Mouse (Mus musculus) heart, embryonic 15.5 days (tissue): ENCODE measurements around the gene Olfr1321. TPM values are rescaled to one million over a fixed set of nuclear protein-coding genes. Genes with fewer than 3 reads are reported as not detected.

Experiments used
- ATAC-seq: fragments of 200-750 bp; cut with Nextera tagmentation; replicated peaks from 2 replicates; pipeline ENCODE4 v1.8.0; 2017; ENCODE audit warnings: low read depth, moderate TSS enrichment; ENCODE audit not compliant: insufficient number of reproducible peaks, insufficient read depth, low FRiP score
- H3K27ac ChIP-seq: fragments of 300-500 bp; sonication (generic); 2 replicates; pipeline ENCODE4 v1.5.1; 2015; ENCODE audit warnings: mild to moderate bottlenecking, inconsistent platforms
- H3K27me3 ChIP-seq: fragments of 300-500 bp; sonication (generic); 2 replicates; pipeline ENCODE4 v1.6.1; 2015; ENCODE audit warnings: inconsistent platforms
- H3K36me3 ChIP-seq: fragments of 300-500 bp; sonication (generic); 2 replicates; pipeline ENCODE4 v1.6.1; 2015; ENCODE audit warnings: mild to moderate bottlenecking, inconsistent platforms
- H3K4me1 ChIP-seq: fragments of 300-500 bp; sonication (generic); replicated peaks from 2 replicates; pipeline ENCODE4 v1.6.1; 2015; ENCODE audit warnings: inconsistent platforms
- H3K4me2 ChIP-seq: fragments of 300-500 bp; sonication (generic); 2 replicates; pipeline ENCODE4 v1.6.1; 2015; ENCODE audit warnings: inconsistent platforms, mild to moderate bottlenecking, moderate library complexity
- H3K4me3 ChIP-seq: fragments of 300-500 bp; sonication (generic); 2 replicates; pipeline ENCODE4 v1.5.1; 2015; ENCODE audit warnings: mild to moderate bottlenecking, inconsistent platforms
- H3K9ac ChIP-seq: fragments of 300-500 bp; sonication (generic); 2 replicates; pipeline ENCODE4 v1.6.1; 2015; ENCODE audit warnings: mild to moderate bottlenecking, inconsistent platforms
- H3K9me3 ChIP-seq: fragments of 300-500 bp; sonication (generic); replicated peaks from 2 replicates; pipeline ENCODE4 v1.6.1; 2016; ENCODE audit warnings: inconsistent platforms
- WGBS: fragments of 180-500 bp; shearing (Covaris S2); methylation state at CpG from one replicate; pipeline ENCODE4 v1.1.7; 2015; ENCODE audit warnings: mixed read lengths; 5-methylcytosine and 5-hydroxymethylcytosine counted together
- polyA plus RNA-seq: library from polyadenylated mRNA; unstranded; fragments of >200 nt; fragmentation: Nextera tagmentation; extraction: Ambion mirVana; gene quantifications from 2 replicates; pipeline ENCODE4 v1.2.1, GENCODE M21; 2015

Gene Olfr1321
- not detected in 2 replicates for polyA plus RNA-seq

DNA sequence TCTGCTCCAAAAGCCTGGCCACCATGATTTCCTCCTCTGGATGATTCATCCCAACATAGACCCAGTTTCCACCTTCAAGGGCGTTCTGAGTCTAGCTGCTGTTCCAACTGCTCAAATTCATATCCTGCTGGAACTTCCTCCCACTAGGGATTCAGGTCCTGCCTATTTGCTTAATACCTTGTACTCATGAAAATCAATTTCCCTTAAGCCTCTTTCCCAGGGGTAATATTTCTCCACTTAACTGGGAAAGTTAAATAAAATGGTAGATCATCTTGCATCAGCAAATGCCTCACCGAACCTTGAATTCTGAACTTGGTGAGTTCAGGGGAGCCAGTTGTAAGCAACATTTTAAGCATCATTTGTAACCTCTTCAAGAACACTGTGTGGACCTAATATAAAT lies at the start of gene Olfr1321:
Gene Olfr1321, minus strand, starts transcription at position 101 of the 400 bp plus-strand sequence.
- H3K4me2 ChIP-seq = no peak within 1 kb of the TSS
- H3K27me3 ChIP-seq = no peaks in the 10 kb centered on the region
- no peak within 1 kb of the TSS for H3K27ac ChIP-seq
- H3K36me3 ChIP-seq = no peaks in the 10 kb centered on the region
- no peak within 1 kb of the TSS for H3K4me3 ChIP-seq
- H3K4me1 ChIP-seq = no peaks in the 10 kb centered on the region
- H3K9me3 ChIP-seq = no peaks in the 10 kb centered on the region
- ATAC-seq = no peak
- WGBS = 68% methylated on average over 2 of the region's 2 CpGs
- no peak within 1 kb of the TSS for H3K9ac ChIP-seq

DNA sequence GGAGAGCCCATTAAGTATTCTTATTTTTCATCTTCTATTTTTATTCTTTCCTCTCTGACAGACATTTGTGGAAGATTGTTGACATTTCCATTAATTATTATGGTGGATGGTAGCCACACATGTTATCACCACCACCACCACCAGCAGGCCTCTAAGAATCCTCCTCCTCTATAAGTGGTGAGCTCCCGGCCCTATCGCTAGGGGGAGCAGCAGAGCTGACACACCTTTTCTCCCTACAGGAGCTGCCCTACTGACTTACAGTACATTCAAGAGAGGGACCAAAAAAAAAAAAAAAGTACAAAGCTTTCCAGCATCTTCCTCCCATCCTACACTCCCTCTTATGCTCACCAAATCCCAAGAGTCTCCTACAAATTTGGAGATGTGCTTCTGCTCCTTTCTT lies 36.0 kb upstream of the Olfr1321 start:
- Histone ChIP-seq H3K27ac (no peak overlapping the region), H3K4me3 (no peak overlapping the region), H3K9ac (no peak overlapping the region), H3K9me3 (no peaks in the 10 kb centered on the region), H3K4me2 (no peak overlapping the region), H3K4me1 (no peaks in the 10 kb centered on the region), H3K36me3 (no peaks in the 10 kb centered on the region), H3K27me3 (no peaks in the 10 kb centered on the region)
- no peak for ATAC-seq
- WGBS = 37% methylated on average over 2 of the region's 2 CpGs

DNA sequence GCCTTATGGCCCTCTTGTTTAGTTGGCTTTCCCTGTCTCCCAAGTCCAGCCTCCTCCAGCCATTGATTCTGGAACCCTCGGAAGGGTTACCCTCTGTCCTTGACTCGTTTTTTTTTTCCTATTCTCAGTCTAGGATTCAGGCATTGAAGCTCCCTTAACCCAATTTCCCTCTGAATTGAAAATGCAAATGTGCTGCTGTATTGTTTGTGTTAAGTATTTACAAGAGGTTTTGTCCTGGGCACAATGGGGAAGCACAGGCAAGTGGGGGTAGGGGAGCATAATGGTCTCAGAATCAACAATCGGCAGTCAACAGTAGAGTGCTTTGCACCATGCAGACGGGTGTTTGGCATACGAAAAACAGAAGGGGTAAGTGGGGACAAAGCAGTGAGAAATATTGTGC lies 10.3 kb upstream of the Olfr1321 start:
- Histone ChIP-seq H3K4me3 (no peak overlapping the region), H3K9me3 (no peaks in the 10 kb centered on the region), H3K4me2 (no peak overlapping the region), H3K27me3 (no peaks in the 10 kb centered on the region), H3K4me1 (no peaks in the 10 kb centered on the region), H3K27ac (no peak overlapping the region), H3K36me3 (no peaks in the 10 kb centered on the region), H3K9ac (no peak overlapping the region)
- 50% methylated on average over 5 of the region's 5 CpGs for WGBS
- ATAC-seq = no peak

Other genes starting within 250 kb of the Olfr1321 start
- gene Olfr1320, start 62.7 kb downstream of the Olfr1321 start, polyA plus RNA-seq = not detected in 2 replicates
- 4.1 TPM in 2 replicates for gene Igsf1, start 62.7 kb upstream of the Olfr1321 start, polyA plus RNA-seq
- gene Olfr1322, start 156.4 kb upstream of the Olfr1321 start, polyA plus RNA-seq = not detected in 2 replicates